Mouse (Mus musculus): Measurements from ENCODE around the gene Hoxd4. TPM values are rescaled to one million over a fixed set of nuclear protein-coding genes. Genes with fewer than 3 reads are reported as not detected.
A peak's percentile ranks its signal among the peaks of the same experiment; 100 is the strongest.

Hoxd4 gene
- polyA plus RNA-seq, 1 experiment from 2014 or later: 7.2 TPM

- H3K27ac ChIP-seq (replicated peaks): peak overlapping the region; percentile 99
- H3K27me3 ChIP-seq: no peaks in the 10 kb centered on the region
- H3K36me3 ChIP-seq: peaks cover 7% of the 10 kb centered on the region
- peak overlapping the region; percentile 68 for H3K4me2 ChIP-seq
- peak overlapping the region; percentile 38 for H3K4me3 ChIP-seq
- WGBS: 13% methylated on average over 7 of the region's 7 CpGs
- peaks cover 93% of the 10 kb centered on the region for H3K4me1 ChIP-seq (replicated peaks)
- H3K9ac ChIP-seq: peak overlapping the region; percentile 86
- H3K9me3 ChIP-seq: no peaks in the 10 kb centered on the region
- no peak for ATAC-seq (ENCODE audit: low read depth)
These were observed 25.9 kb downstream of the Hoxd4 start for GRCm38 (mm10) chr2:74737578-74738070.

- H3K4me3 ChIP-seq: peak overlapping the region; percentile 38
- H3K27me3 ChIP-seq: no peaks in the 10 kb centered on the region
- H3K4me1 ChIP-seq (replicated peaks): peaks cover 90% of the 10 kb centered on the region
- 2% methylated on average over 20 of the region's 20 CpGs for WGBS
- peak overlapping the region; percentile 86 for H3K9ac ChIP-seq
- H3K27ac ChIP-seq (replicated peaks): peak overlapping the region; percentile 99
- no peak for ATAC-seq (ENCODE audit: low read depth)
- no peaks in the 10 kb centered on the region for H3K9me3 ChIP-seq
- H3K4me2 ChIP-seq: peak overlapping the region; percentile 68
- peaks cover 11% of the 10 kb centered on the region for H3K36me3 ChIP-seq
These were observed 27.1 kb downstream of the Hoxd4 start for GRCm38 (mm10) chr2:74738623-74739475.

GRCm38 (mm10) chr2:74739476-74739800 lies 27.7 kb downstream of the Hoxd4 start:
- Histone ChIP-seq H3K9me3 (no peaks in the 10 kb centered on the region), H3K27ac (replicated peaks) (peak overlapping the region; percentile 99), H3K9ac (peak overlapping the region; percentile 86), H3K4me3 (peak overlapping the region; percentile 38), H3K36me3 (peaks cover 17% of the 10 kb centered on the region), H3K4me2 (peak overlapping the region; percentile 68), H3K4me1 (replicated peaks) (peaks cover 90% of the 10 kb centered on the region), H3K27me3 (no peaks in the 10 kb centered on the region)
- no peak for ATAC-seq (ENCODE audit: low read depth)
- 7% methylated on average over 2 of the region's 2 CpGs for WGBS

GRCm38 (mm10) chr2:74739869-74740268 lies 28.1 kb downstream of the Hoxd4 start:
- peak overlapping the region; percentile 86 for H3K9ac ChIP-seq
- peaks cover 90% of the 10 kb centered on the region for H3K4me1 ChIP-seq (replicated peaks)
- peaks cover 21% of the 10 kb centered on the region for H3K36me3 ChIP-seq
- ATAC-seq (ENCODE audit: low read depth): no peak
- H3K4me2 ChIP-seq: peak overlapping the region; percentile 68
- WGBS: under 1% methylated on average over 14 of the region's 14 CpGs
- H3K27ac ChIP-seq (replicated peaks): peak overlapping the region; percentile 99
- no peaks in the 10 kb centered on the region for H3K9me3 ChIP-seq
- H3K4me3 ChIP-seq: peak overlapping the region; percentile 38
- H3K27me3 ChIP-seq: no peaks in the 10 kb centered on the region

GRCm38 (mm10) chr2:74740311-74741091 lies 28.8 kb downstream of the Hoxd4 start:
- Histone ChIP-seq H3K4me1 (replicated peaks) (peaks cover 90% of the 10 kb centered on the region), H3K4me3 (peak overlapping the region; percentile 38), H3K9ac (peak overlapping the region; percentile 86), H3K9me3 (no peaks in the 10 kb centered on the region), H3K27me3 (no peaks in the 10 kb centered on the region), H3K36me3 (peaks cover 19% of the 10 kb centered on the region), H3K4me2 (peak overlapping the region; percentile 68), H3K27ac (replicated peaks) (peak overlapping the region; percentile 99)
- ATAC-seq (ENCODE audit: low read depth): peak; percentile 38
- WGBS: under 1% methylated on average over 43 of the region's 43 CpGs

GRCm38 (mm10) chr2:74741252-74741978 lies 29.7 kb downstream of the Hoxd4 start:
- H3K9me3 ChIP-seq: no peaks in the 10 kb centered on the region
- ATAC-seq (ENCODE audit: low read depth): no peak
- H3K4me3 ChIP-seq: no peak overlapping the region
- 18% methylated on average over 2 of the region's 3 CpGs for WGBS
- H3K27me3 ChIP-seq: no peaks in the 10 kb centered on the region
- peak overlapping the region; percentile 86 for H3K9ac ChIP-seq
- peak overlapping the region; percentile 99 for H3K27ac ChIP-seq (replicated peaks)
- H3K4me2 ChIP-seq: peak overlapping the region; percentile 18; the same call in 1 of the 2 replicates
- H3K36me3 ChIP-seq: peaks cover 18% of the 10 kb centered on the region
- H3K4me1 ChIP-seq (replicated peaks): peaks cover 90% of the 10 kb centered on the region

GRCm38 (mm10) chr2:74741979-74742277 lies 30.2 kb downstream of the Hoxd4 start:
- Histone ChIP-seq H3K27me3 (no peaks in the 10 kb centered on the region), H3K9ac (0 out of 2 replicates have a peak overlapping the region, but pooled peaks have one; percentile 86), H3K4me2 (0 out of 2 replicates have a peak overlapping the region, but pooled peaks have one; percentile 18), H3K4me3 (no peak overlapping the region), H3K9me3 (no peaks in the 10 kb centered on the region), H3K27ac (replicated peaks) (peak overlapping the region; percentile 99), H3K36me3 (peaks cover 23% of the 10 kb centered on the region), H3K4me1 (replicated peaks) (peaks cover 90% of the 10 kb centered on the region)
- ATAC-seq (ENCODE audit: low read depth): no peak

- peak overlapping the region; percentile 95 for H3K27ac ChIP-seq (replicated peaks)
- 10% methylated on average over 6 of the region's 6 CpGs for WGBS
- peak overlapping the region; percentile 81 for H3K9ac ChIP-seq
- H3K4me3 ChIP-seq: peak overlapping the region; percentile 36
- H3K9me3 ChIP-seq: no peaks in the 10 kb centered on the region
- H3K27me3 ChIP-seq: no peaks in the 10 kb centered on the region
- H3K36me3 ChIP-seq: peaks cover 27% of the 10 kb centered on the region
- H3K4me1 ChIP-seq (replicated peaks): peaks cover 90% of the 10 kb centered on the region
- H3K4me2 ChIP-seq: peak overlapping the region; percentile 52
- no peak for ATAC-seq (ENCODE audit: low read depth)
These were observed 34.0 kb downstream of the Hoxd4 start for GRCm38 (mm10) chr2:74745540-74746297.

GRCm38 (mm10) chr2:74746298-74746921 lies 34.7 kb downstream of the Hoxd4 start:
- Histone ChIP-seq H3K4me1 (replicated peaks) (peaks cover 90% of the 10 kb centered on the region), H3K27ac (replicated peaks) (peak overlapping the region; percentile 95), H3K9me3 (no peaks in the 10 kb centered on the region), H3K36me3 (peaks cover 27% of the 10 kb centered on the region), H3K27me3 (no peaks in the 10 kb centered on the region), H3K4me3 (peak overlapping the region; percentile 36), H3K4me2 (peak overlapping the region; percentile 52), H3K9ac (peak overlapping the region; percentile 81)
- WGBS: 2% methylated on average over 57 of the region's 58 CpGs
- ATAC-seq (ENCODE audit: low read depth): no peak

GRCm38 (mm10) chr2:74747006-74747405 lies 35.3 kb downstream of the Hoxd4 start:
- H3K4me1 ChIP-seq (replicated peaks): peaks cover 90% of the 10 kb centered on the region
- no peaks in the 10 kb centered on the region for H3K9me3 ChIP-seq
- peak overlapping the region; percentile 95 for H3K27ac ChIP-seq (replicated peaks)
- peak overlapping the region; percentile 81 for H3K9ac ChIP-seq
- no peaks in the 10 kb centered on the region for H3K27me3 ChIP-seq
- peaks cover 27% of the 10 kb centered on the region for H3K36me3 ChIP-seq
- 3% methylated on average over 24 of the region's 24 CpGs for WGBS
- ATAC-seq (ENCODE audit: low read depth): 0 out of 2 replicates have a peak, but pooled peaks have one; percentile 8
- peak overlapping the region; percentile 36 for H3K4me3 ChIP-seq
- H3K4me2 ChIP-seq: peak overlapping the region; percentile 52

GRCm38 (mm10) chr2:74747661-74748141 lies 36.0 kb downstream of the Hoxd4 start:
- Histone ChIP-seq H3K27me3 (no peaks in the 10 kb centered on the region), H3K4me3 (peak overlapping the region; percentile 36), H3K4me1 (replicated peaks) (peaks cover 97% of the 10 kb centered on the region), H3K4me2 (peak overlapping the region; percentile 52), H3K27ac (replicated peaks) (peak overlapping the region; percentile 95), H3K36me3 (peaks cover 27% of the 10 kb centered on the region), H3K9me3 (no peaks in the 10 kb centered on the region), H3K9ac (peak overlapping the region; percentile 81)
- 8% methylated on average over 11 of the region's 11 CpGs for WGBS
- ATAC-seq (ENCODE audit: low read depth): no peak
